Mouse (Mus musculus): ENCODE measurements around the gene Tars2. TPM values are rescaled to one million over a fixed set of nuclear protein-coding genes. Genes with fewer than 3 reads are reported as not detected.

Tars2 gene
- polyA plus RNA-seq, 1 experiment from 2014 or later = 64.4 TPM

GRCm38 (mm10) chr3:95760656-95761055 is 650 bp upstream of the Tars2 start:
- Histone ChIP-seq H3K27ac (replicated peaks) (no peak overlapping the region), H3K4me1 (peaks cover 30% of the 10 kb centered on the region), H3K27me3 (ENCODE audit: low read depth, poor library complexity, severe bottlenecking) (no peaks in the 10 kb centered on the region), H3K4me3 (no peak overlapping the region), H3K9me3 (replicated peaks) (no peaks in the 10 kb centered on the region), H3K36me3 (peaks cover 26% of the 10 kb centered on the region)
- DNase-seq (ENCODE audit: low spot score) = no peak

GRCm38 (mm10) chr3:95758467-95759218 is 1.4 kb downstream of the Tars2 start:
- 60% methylated on average over 9 of the region's 9 CpGs for WGBS
- Histone ChIP-seq H3K4me3 (no peak overlapping the region), H3K27me3 (ENCODE audit: low read depth, poor library complexity, severe bottlenecking) (no peaks in the 10 kb centered on the region), H3K36me3 (peaks cover 6% of the 10 kb centered on the region), H3K4me1 (peaks cover 35% of the 10 kb centered on the region), H3K9me3 (replicated peaks) (no peaks in the 10 kb centered on the region), H3K27ac (replicated peaks) (no peak overlapping the region)
- DNase-seq (ENCODE audit: low spot score) = no peak

GRCm38 (mm10) chr3:95756808-95757207 is 3.2 kb downstream of the Tars2 start:
- peaks cover 11% of the 10 kb centered on the region for H3K36me3 ChIP-seq
- 89% methylated on average over 2 of the region's 2 CpGs for WGBS
- H3K27me3 ChIP-seq (ENCODE audit: low read depth, poor library complexity, severe bottlenecking) = no peaks in the 10 kb centered on the region
- H3K4me1 ChIP-seq = peaks cover 20% of the 10 kb centered on the region
- no peaks in the 10 kb centered on the region for H3K9me3 ChIP-seq (replicated peaks)
- DNase-seq (ENCODE audit: low spot score) = no peak
- no peak overlapping the region for H3K27ac ChIP-seq (replicated peaks)
- H3K4me3 ChIP-seq = no peak overlapping the region

- DNase-seq (ENCODE audit: low spot score) = peak; percentile 88
- peaks cover 34% of the 10 kb centered on the region for H3K36me3 ChIP-seq
- peaks cover 17% of the 10 kb centered on the region for H3K4me1 ChIP-seq
- WGBS = under 1% methylated on average over 30 of the region's 30 CpGs
- H3K9me3 ChIP-seq (replicated peaks) = no peaks in the 10 kb centered on the region
- no peaks in the 10 kb centered on the region for H3K27me3 ChIP-seq (ENCODE audit: low read depth, poor library complexity, severe bottlenecking)
- H3K27ac ChIP-seq (replicated peaks) = peak overlapping the region; percentile 87
- peak overlapping the region; percentile 88 for H3K4me3 ChIP-seq
Measured at GRCm38 (mm10) chr3:95754345-95755206, 5.4 kb downstream of the Tars2 start.

- no peak overlapping the region for H3K27ac ChIP-seq (replicated peaks)
- no peaks in the 10 kb centered on the region for H3K9me3 ChIP-seq (replicated peaks)
- DNase-seq (ENCODE audit: low spot score) = no peak
- peaks cover 50% of the 10 kb centered on the region for H3K36me3 ChIP-seq
- 93% methylated on average over 3 of the region's 3 CpGs for WGBS
- H3K4me1 ChIP-seq = peaks cover 13% of the 10 kb centered on the region
- no peak overlapping the region for H3K4me3 ChIP-seq
- H3K27me3 ChIP-seq (ENCODE audit: low read depth, poor library complexity, severe bottlenecking) = no peaks in the 10 kb centered on the region
Measured at GRCm38 (mm10) chr3:95752935-95753334, 7.1 kb downstream of the Tars2 start.

GRCm38 (mm10) chr3:95740406-95740805 is 19.6 kb downstream of the Tars2 start:
- H3K27me3 ChIP-seq (ENCODE audit: low read depth, poor library complexity, severe bottlenecking) = no peaks in the 10 kb centered on the region
- peaks cover 99% of the 10 kb centered on the region for H3K36me3 ChIP-seq
- peaks cover 5% of the 10 kb centered on the region; the same call in 1 of the 2 replicates for H3K4me1 ChIP-seq
- no peak overlapping the region for H3K27ac ChIP-seq (replicated peaks)
- WGBS = 89% methylated on average over 8 of the region's 8 CpGs
- no peaks in the 10 kb centered on the region for H3K9me3 ChIP-seq (replicated peaks)
- H3K4me3 ChIP-seq = no peak overlapping the region
- DNase-seq (ENCODE audit: low spot score) = no peak

GRCm38 (mm10) chr3:95739353-95740104 is 20.5 kb downstream of the Tars2 start, which contains the start of gene Ecm1:
Ecm1 (minus strand) TSS chr3:95739569.
- peaks cover 99% of the 10 kb centered on the region for H3K36me3 ChIP-seq
- H3K27ac ChIP-seq (replicated peaks) = 0 out of 2 replicates have a peak within 1 kb of the TSS, but pooled peaks have one; percentile 7

GRCm38 (mm10) chr3:95735071-95735670 is 24.8 kb downstream of the Tars2 start:
- no peak overlapping the region for H3K4me3 ChIP-seq
- H3K27ac ChIP-seq (replicated peaks) = no peak overlapping the region
- H3K9me3 ChIP-seq (replicated peaks) = no peaks in the 10 kb centered on the region
- peaks cover 15% of the 10 kb centered on the region for H3K4me1 ChIP-seq
- 93% methylated on average over 12 of the region's 12 CpGs for WGBS
- H3K27me3 ChIP-seq (ENCODE audit: low read depth, poor library complexity, severe bottlenecking) = no peaks in the 10 kb centered on the region
- DNase-seq (ENCODE audit: low spot score) = no peak
- peaks cover 67% of the 10 kb centered on the region for H3K36me3 ChIP-seq

More at GRCm38 (mm10) chr3:95739353-95740104, 20.5 kb downstream of the Tars2 start, which contains the start of gene Ecm1:
- Histone ChIP-seq H3K4me1 (peaks cover 5% of the 10 kb centered on the region; the same call in 1 of the 2 replicates), H3K9me3 (replicated peaks) (no peaks in the 10 kb centered on the region), H3K27me3 (ENCODE audit: low read depth, poor library complexity, severe bottlenecking) (no peaks in the 10 kb centered on the region), H3K4me3 (no peak within 1 kb of the TSS)
- 79% methylated on average over 7 of the region's 7 CpGs for WGBS
- DNase-seq (ENCODE audit: low spot score) = no peak

GRCm38 (mm10) chr3:95734092-95734702 is 25.8 kb downstream of the Tars2 start:
- Histone ChIP-seq H3K4me1 (peaks cover 15% of the 10 kb centered on the region), H3K36me3 (peaks cover 57% of the 10 kb centered on the region), H3K9me3 (replicated peaks) (no peaks in the 10 kb centered on the region), H3K27me3 (ENCODE audit: low read depth, poor library complexity, severe bottlenecking) (no peaks in the 10 kb centered on the region), H3K27ac (replicated peaks) (no peak overlapping the region), H3K4me3 (no peak overlapping the region)
- 84% methylated on average over 13 of the region's 13 CpGs for WGBS
- no peak for DNase-seq (ENCODE audit: low spot score)

GRCm38 (mm10) chr3:95732744-95733521 is 27.1 kb downstream of the Tars2 start:
- 88% methylated on average over 11 of the region's 11 CpGs for WGBS
- no peaks in the 10 kb centered on the region for H3K27me3 ChIP-seq (ENCODE audit: low read depth, poor library complexity, severe bottlenecking)
- H3K36me3 ChIP-seq = peaks cover 46% of the 10 kb centered on the region
- no peak overlapping the region for H3K27ac ChIP-seq (replicated peaks)
- H3K4me3 ChIP-seq = no peak overlapping the region
- peaks cover 15% of the 10 kb centered on the region for H3K4me1 ChIP-seq
- no peak for DNase-seq (ENCODE audit: low spot score)
- no peaks in the 10 kb centered on the region for H3K9me3 ChIP-seq (replicated peaks)

- WGBS = 96% methylated on average over 9 of the region's 9 CpGs
- H3K27ac ChIP-seq (replicated peaks) = no peak overlapping the region
Measured at GRCm38 (mm10) chr3:95732297-95732696, 27.7 kb downstream of the Tars2 start.

More at GRCm38 (mm10) chr3:95732297-95732696, 27.7 kb downstream of the Tars2 start:
- Histone ChIP-seq H3K36me3 (peaks cover 40% of the 10 kb centered on the region), H3K4me1 (peaks cover 12% of the 10 kb centered on the region), H3K4me3 (no peak overlapping the region), H3K27me3 (ENCODE audit: low read depth, poor library complexity, severe bottlenecking) (no peaks in the 10 kb centered on the region), H3K9me3 (replicated peaks) (no peaks in the 10 kb centered on the region)
- DNase-seq (ENCODE audit: low spot score) = no peak

All from midbrain, embryonic 10.5 days (tissue).